Mouse (Mus musculus) heart, adult 2 months (tissue): ENCODE results near the gene Dyrk1b.

Experiments
- CTCF ChIP-seq: fragments of 200-600 bp; IDR thresholded peaks from 2 replicates; pipeline ENCODE4 v1.8.1; 2022; ENCODE audit warnings: antibody characterized with exemption, mild to moderate bottlenecking, moderate library complexity
- EP300 ChIP-seq: fragments of 200-500 bp; IDR thresholded peaks from 2 replicates; pipeline ENCODE4 v1.6.1; 2011; ENCODE audit warnings: low read depth, low read length, control low read depth; ENCODE audit not compliant: insufficient read depth

- TF ChIP-seq EP300 (0 out of 2 replicates have a peak, but pooled peaks have one; percentile 12), CTCF (no peak)
Measured at GRCm38 (mm10) chr7:28179741-28180377, 590 bp downstream of the Dyrk1b start.
